Comparison of ENCODE assay signal across 8 mouse cellular contexts in genomic region chr7:127876467-127877348, GRCm38 (mm10). TPM values are rescaled to one million over a fixed set of nuclear protein-coding genes. Genes with fewer than 3 reads are reported as not detected.
DNase-seq lines count a peak whose midpoint lies in the region; ATAC-seq and TF ChIP-seq lines count a peak whose summit lies in the region.

Gene Zfp668, minus strand, starts transcription at chr7:127876828.

- no peaks in the 10 kb centered on the region for H3K27me3 ChIP-seq in heart, embryonic 10.5 days (ENCODE audit: insufficient read depth, poor library complexity, severe bottlenecking)
- H3K27me3 ChIP-seq in kidney, embryonic 15.5 days = no peaks in the 10 kb centered on the region

- no peak for TF ChIP-seq CTCF in bone marrow macrophage, adult 2 months (IDR thresholded peaks at IDR 0.05; ENCODE audit: low read depth, low read length)
- no peak for TF ChIP-seq CTCF in embryonic fibroblast, embryonic 13.5 days (IDR thresholded peaks at IDR 0.05; ENCODE audit: borderline replicate concordance, insufficient read depth, low read length)

- no peaks in the 10 kb centered on the region for H3K9me3 ChIP-seq in heart, embryonic 10.5 days
- H3K9me3 ChIP-seq in kidney, embryonic 15.5 days (replicated peaks) = no peaks in the 10 kb centered on the region

- peak; percentile 62 for ATAC-seq in kidney, embryonic 15.5 days (replicated peaks; ENCODE audit: low FRiP score)
- ATAC-seq in monocyte, adult 5-6 weeks (replicated peaks; ENCODE audit: insufficient number of reproducible peaks, low FRiP score, low TSS enrichment, poor library complexity, severe bottlenecking) = peak; percentile 79

- peaks cover 46% of the 10 kb centered on the region for H3K36me3 ChIP-seq in heart, embryonic 10.5 days
- H3K36me3 ChIP-seq in kidney, embryonic 15.5 days = peaks cover 55% of the 10 kb centered on the region

- under 1% methylated on average over 60 of the region's 60 CpGs for WGBS in heart, embryonic 10.5 days
- WGBS in kidney, embryonic 15.5 days = under 1% methylated on average over 60 of the region's 60 CpGs

- peak; percentile 98 for DNase-seq in A20 (ENCODE audit: low read depth, low spot score)
- DNase-seq in heart, embryonic 10.5 days (ENCODE audit: low spot score) = peak; percentile 96
- DNase-seq in liver = peak; percentile 91
- DNase-seq in spleen, postnatal 4 days (ENCODE audit: low spot score in 2 of 2) = peak; percentile 89 to 95

- H3K4me2 ChIP-seq in kidney, embryonic 15.5 days = peak within 1 kb of the TSS; percentile 82

- TF ChIP-seq POLR2A in bone marrow macrophage, adult 2 months (IDR thresholded peaks at IDR 0.05; ENCODE audit: borderline replicate concordance, low read depth, low read length) = 0 out of 2 replicates have a peak, but pooled peaks have one; percentile 60
- TF ChIP-seq POLR2A in embryonic fibroblast, embryonic 13.5 days (IDR thresholded peaks at IDR 0.05; ENCODE audit: low read depth, low read length) = peak; percentile 83

- H3K4me3 ChIP-seq in bone marrow macrophage, adult 2 months (ENCODE audit: insufficient read depth, low read length) = peak within 1 kb of the TSS; percentile 89
- H3K4me3 ChIP-seq in embryonic fibroblast, embryonic 13.5 days (ENCODE audit: insufficient read depth, low read length) = peak within 1 kb of the TSS; percentile 95
- peak within 1 kb of the TSS; percentile 92 for H3K4me3 ChIP-seq in heart, embryonic 10.5 days
- peak within 1 kb of the TSS; percentile 98 for H3K4me3 ChIP-seq in kidney, embryonic 15.5 days (replicated peaks)

- H3K9ac ChIP-seq in kidney, embryonic 15.5 days = peak within 1 kb of the TSS; percentile 100

- H3K4me1 ChIP-seq in bone marrow macrophage, adult 2 months (ENCODE audit: control insufficient read depth, insufficient read depth, low read length) = peaks cover 20% of the 10 kb centered on the region
- H3K4me1 ChIP-seq in embryonic fibroblast, embryonic 13.5 days (ENCODE audit: control insufficient read depth, insufficient read depth, low read length) = peaks cover 3% of the 10 kb centered on the region; the same call in 1 of the 2 replicates
- H3K4me1 ChIP-seq in heart, embryonic 10.5 days = peaks cover 18% of the 10 kb centered on the region
- peaks cover 29% of the 10 kb centered on the region for H3K4me1 ChIP-seq in kidney, embryonic 15.5 days

- H3K27ac ChIP-seq in bone marrow macrophage, adult 2 months (ENCODE audit: insufficient read depth, low read depth, low read length) = peak within 1 kb of the TSS; percentile 93
- H3K27ac ChIP-seq in embryonic fibroblast, embryonic 13.5 days (ENCODE audit: insufficient read depth, low read length) = peak within 1 kb of the TSS; percentile 86
- peak within 1 kb of the TSS; percentile 98 for H3K27ac ChIP-seq in heart, embryonic 10.5 days
- H3K27ac ChIP-seq in kidney, embryonic 15.5 days = peak within 1 kb of the TSS; percentile 100

RNA-seq across cellular contexts. Expression of gene Zfp668, which starts in this region (rescaled TPM):
- polyA plus RNA-seq in bone marrow macrophage, adult 2 months (2012; ENCODE audit: insufficient read depth, insufficient read length, missing spikeins) = 8.0 and 9.8 TPM in 2 replicates
- polyA plus RNA-seq in embryonic fibroblast, embryonic 13.5 days (2011; ENCODE audit: insufficient read length, low read depth, missing spikeins) = 8.9 and 15.6 TPM in 2 replicates
- 15.7 and 21.7 TPM in 2 replicates for polyA plus RNA-seq in heart, embryonic 10.5 days (2016; fragmentation: Nextera tagmentation; extraction: Ambion mirVana)
- polyA plus RNA-seq in kidney, embryonic 15.5 days (2015; fragmentation: Nextera tagmentation; extraction: Ambion mirVana) = 22.7 TPM in 2 replicates
- total RNA-seq in monocyte, adult 5-6 weeks (2017) = 1.6 to 7.1 TPM (median 6.4 TPM) in 3 replicates

Comparison
In these comparisons a context has a peak if more than half of its experiments do, and no peak if none do; other contexts are left out.
1. Peak in every context shown above with its lines: DNase-seq, ATAC-seq, H3K4me3 ChIP-seq and H3K27ac ChIP-seq.